Mouse (Mus musculus): Measurements from ENCODE around the gene Prdm4. TPM values are rescaled to one million over a fixed set of nuclear protein-coding genes. Genes with fewer than 3 reads are reported as not detected.

The Prdm4 gene
- polyA plus RNA-seq (2015; fragmentation: Nextera tagmentation; extraction: Ambion mirVana), result 5.7 and 7.2 TPM in 2 replicates

DNA sequence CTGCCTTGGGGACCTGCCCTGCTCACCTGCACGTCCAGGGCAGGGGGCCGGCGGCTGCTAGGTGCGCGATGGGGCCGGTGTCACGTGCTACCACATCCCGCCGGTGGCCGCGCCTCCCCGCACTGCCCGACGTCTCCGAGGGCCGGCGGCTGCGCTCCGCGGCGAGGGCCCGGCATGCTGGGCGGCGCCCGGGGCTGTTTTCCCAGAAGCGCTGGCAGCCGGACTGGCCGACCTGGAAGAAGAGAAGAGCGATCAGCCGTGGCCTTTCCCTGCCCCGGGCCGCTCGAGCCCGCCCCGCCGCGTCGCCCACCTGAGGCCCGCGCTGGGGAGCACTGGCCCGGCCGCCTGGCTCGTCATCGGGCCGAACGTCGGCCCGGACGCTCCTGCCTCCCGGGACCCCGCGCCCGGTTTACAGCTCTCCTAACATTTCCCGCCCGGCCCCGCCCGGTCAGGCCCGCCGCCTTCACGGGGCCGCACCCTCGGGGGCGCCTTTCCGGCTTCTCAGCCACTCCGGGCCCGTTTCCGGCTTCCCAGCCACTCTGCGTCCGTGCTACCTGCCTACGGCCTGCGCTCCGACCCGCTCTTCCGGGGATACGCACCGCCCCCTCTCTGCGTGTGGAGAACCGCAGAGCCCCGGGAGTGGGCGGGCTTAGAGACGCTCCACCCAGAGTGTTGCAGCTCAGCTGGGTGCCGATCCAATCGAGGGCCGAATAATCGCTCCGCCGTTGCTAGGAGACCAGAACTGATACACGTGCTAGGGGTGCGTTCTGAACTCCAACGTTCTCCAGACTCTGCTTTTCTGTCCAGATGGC lies at the start of gene Prdm4:
Gene Prdm4 (minus strand): TSS at position 645 of the 812 bp plus-strand sequence.

DNA sequence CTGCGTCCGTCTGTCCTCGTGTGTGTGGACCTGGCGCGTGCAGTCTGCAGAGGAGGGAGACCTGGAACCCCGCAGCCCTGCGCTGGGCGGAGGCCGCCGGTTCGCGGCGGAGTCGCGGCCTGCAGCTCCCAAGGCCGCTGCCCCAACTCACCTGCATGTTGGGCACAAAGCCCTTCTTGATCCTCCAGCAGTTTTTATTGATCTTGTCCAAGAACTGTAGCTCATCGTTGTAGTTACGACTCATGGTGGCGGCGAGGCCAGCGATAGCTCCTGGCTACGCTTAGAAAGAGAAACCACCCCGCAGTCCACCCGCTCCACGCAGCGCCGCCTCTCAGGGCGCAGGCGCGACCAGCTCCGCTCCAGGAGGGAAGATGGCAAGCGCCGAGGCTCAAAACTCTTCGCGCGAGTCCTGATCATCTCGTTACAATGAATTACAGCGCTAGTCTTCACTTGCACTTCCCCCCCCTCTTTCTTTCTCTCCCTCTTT lies 40.6 kb upstream of the Prdm4 start, which contains the start of gene Rtcb:
Gene Rtcb (minus strand): TSS at position 360 of the 487 bp plus-strand sequence.

DNA sequence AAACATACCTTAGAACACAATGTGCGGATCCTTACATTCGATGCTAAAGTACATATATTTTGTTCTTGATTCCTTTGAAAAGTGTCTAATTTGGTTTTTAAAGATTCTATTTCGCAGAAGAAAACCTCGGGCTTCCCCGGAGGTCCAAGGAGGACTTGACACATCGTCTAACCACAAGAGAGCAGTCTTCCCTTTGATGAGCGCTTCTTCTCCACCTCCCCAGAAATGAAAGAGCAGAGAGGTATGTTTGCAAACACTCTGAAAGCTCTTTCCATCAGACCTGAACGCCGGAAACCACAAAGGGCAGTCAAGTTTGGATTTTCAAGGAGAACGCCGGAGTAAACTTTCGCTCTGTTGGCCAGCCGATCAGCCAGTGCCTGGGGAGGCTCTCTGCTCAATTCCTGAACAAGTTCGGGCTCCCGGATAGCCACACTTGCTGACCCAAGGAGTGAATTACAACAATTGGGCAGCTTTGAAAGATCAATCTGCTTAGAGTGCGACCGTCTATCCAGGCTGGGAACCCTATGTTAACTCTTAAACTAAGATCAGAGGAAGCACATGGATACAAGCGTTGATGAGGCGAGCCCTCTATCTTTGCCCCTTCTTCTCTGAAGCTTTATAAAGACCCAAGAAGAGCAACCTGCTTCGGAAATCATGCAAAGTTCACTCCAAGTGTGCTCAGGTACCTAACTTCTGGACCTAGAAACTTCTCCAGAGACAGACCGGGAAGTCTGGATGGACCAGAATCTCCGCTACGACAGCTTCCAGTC lies 10.9 kb upstream of the Prdm4 start, which contains the start of gene Ascl4:
Gene Ascl4 (plus strand): TSS at position 6 of the 770 bp plus-strand sequence.

Other genes starting within 250 kb of the Prdm4 start
- gene Pwp1, start 87.6 kb downstream of the Prdm4 start, polyA plus RNA-seq (2015; fragmentation: Nextera tagmentation; extraction: Ambion mirVana), result 31.8 and 36.7 TPM in 2 replicates
- not detected in 2 replicates for gene Ascl4, start 10.5 kb upstream of the Prdm4 start, polyA plus RNA-seq (2015; fragmentation: Nextera tagmentation; extraction: Ambion mirVana)
- 95.5 and 98.5 TPM in 2 replicates for gene Rtcb, start 40.7 kb upstream of the Prdm4 start, polyA plus RNA-seq (2015; fragmentation: Nextera tagmentation; extraction: Ambion mirVana)
- 0.07 and 0.21 TPM in 2 replicates for gene Bpifc, start 94.8 kb upstream of the Prdm4 start, polyA plus RNA-seq (2015; fragmentation: Nextera tagmentation; extraction: Ambion mirVana)
- gene Fbxo7, start 104.8 kb upstream of the Prdm4 start, polyA plus RNA-seq (2015; fragmentation: Nextera tagmentation; extraction: Ambion mirVana), result 13.2 and 14.3 TPM in 2 replicates

Measured in urinary bladder, postnatal 0 days (tissue).